Mouse (Mus musculus) thymus, adult 18-20 months (tissue): ENCODE measurements around the gene Map2k5.

ENCODE experiments used
- DNase-seq, 2 experiments: peaks; one replicate each; pipeline ENCODE4 v3.0.0; 2022; ENCODE audit warnings: mixed read lengths in 2 of 2

Map2k5 gene

DNA sequence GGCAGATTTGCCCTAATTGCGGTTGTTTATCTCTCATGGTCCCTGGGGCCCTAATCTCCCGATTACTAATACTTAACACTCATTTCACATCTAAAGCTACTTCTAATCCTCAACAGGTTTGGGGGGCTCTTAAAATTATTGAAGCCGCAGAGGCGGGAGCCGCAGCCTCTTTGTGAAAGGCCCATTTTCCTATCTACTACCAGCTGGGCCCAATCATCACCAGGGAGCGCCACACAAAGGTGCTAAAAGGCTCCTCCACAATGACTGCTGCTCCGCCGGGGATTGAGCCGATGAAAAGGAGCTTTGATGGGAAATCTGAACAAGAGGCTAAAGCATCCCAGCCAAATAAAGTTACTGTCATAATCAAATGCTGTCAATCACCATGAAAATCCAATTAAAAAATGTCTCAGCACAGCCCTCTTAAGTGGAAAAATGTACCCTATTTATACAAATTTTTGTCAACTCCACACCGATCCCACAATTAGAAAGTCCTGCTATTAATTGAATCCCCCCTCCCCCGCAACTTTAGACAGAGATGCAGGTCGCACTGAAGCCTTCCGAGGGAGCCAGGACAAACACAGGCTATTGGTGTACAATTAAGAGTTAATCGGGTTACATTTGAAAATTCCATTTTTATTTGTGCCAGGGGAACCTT, 195.3 kb downstream of the Map2k5 start:
- no peak for DNase-seq

DNA sequence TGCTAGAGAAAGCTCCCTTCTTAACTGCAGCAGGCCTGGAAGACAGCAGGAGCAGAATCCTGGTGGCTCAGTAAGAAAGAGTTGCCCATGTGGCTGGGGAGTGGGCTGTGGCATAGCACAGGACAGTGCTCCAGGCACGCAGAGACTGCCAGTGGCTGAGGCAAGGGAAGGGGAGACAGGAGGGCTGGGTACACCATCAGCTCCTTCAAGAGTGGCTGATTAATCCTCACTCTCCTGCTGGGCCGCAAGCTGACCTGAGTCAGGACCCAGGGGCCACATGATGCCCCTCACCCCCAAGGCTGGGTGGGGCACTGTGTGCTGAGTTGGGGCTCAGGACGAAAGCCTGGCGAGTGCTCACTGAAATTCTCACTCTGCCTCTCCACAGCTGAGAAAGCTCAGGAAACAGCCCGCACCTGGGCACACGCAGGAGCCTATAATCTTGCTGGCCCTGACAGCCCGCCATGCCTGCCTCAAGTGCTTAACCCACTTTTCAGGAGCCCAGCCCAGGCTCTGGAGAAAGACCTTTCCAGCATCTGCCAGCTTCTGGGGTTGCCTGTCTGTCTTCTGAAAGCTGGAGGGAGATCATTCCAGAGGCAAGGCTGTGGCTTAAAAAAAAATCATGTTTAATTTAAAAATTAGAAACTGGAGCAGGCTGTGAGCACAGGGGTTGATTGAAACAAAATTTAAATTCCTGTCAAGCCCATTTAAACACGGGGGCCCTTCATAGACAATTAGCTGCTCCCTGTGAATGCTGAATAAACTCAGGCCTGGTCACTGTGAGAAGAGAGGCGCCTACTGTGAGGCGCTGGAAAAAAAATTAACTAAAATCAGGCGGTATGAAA, 196.1 kb downstream of the Map2k5 start:
- no peak for DNase-seq

DNA sequence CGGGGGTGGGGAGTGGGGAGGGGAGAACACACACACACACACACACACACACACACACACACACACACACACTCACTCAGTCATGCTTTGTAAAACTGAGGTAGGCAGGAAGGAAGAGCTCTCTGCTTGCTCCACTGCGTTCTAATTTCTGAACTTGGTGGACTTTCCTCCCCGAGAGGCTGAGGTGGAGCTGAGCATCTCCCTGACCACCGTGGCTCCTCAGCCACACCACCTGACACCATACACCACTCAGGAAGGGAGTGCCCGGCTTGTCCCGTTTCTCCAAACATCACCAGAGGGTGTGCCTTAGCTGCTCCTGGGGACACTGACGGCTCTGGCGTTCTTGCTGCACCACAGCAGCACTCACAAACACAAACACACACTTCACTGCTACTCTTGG, 199.4 kb downstream of the Map2k5 start:
- no peak for DNase-seq

DNA sequence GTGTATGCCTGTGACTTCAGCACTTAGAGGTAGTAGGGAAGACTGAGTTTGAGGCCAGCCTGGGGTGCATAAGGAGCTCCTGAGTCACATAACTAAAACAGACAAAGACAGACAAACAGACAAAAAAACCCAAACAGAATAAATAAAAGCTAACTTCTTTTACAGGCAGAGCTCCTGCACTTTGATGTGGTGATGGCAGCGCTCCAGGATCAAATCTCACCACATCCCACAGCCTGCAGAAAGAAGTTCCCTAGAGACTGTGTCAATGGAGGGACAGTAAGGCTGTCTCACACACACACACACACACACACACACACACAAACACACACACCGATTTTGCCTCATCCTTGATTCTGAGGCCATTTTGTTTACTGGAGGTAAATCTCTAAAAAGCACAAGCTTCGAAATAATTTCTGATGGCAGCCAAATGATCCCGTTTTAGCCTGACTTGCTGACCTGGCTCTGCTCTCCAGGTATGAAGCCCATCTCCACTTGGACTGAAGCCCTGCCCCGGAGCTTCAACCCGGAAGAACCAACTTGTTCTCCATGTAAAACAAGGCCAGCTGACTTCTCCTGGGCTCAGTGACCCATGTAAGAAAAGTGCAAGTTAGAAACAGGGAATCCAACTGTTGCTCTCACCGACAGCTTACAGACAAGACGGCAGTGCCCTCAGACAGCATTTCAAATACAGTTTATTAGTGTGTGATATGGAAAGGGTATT, 203.5 kb downstream of the Map2k5 start:
- DNase-seq: no peak

DNA sequence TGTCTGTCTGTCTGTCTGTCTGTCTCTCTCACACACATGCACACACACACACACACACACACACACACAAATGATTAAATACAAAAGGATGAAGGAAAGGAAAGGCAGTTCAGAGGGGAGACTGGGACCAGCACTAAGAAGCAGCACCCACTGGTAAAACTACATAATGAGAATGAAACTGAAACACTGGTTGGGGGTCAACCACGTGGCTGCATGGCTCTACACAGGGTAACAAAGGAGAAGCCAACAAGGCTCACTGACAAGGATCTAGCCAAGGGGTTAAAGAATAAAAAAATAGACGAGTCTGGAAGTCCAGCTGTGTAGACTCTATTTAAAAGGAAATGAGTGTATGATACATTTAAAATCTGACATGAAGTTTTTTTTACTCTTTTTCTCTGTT, 205.8 kb downstream of the Map2k5 start:
- no peak for DNase-seq

DNA sequence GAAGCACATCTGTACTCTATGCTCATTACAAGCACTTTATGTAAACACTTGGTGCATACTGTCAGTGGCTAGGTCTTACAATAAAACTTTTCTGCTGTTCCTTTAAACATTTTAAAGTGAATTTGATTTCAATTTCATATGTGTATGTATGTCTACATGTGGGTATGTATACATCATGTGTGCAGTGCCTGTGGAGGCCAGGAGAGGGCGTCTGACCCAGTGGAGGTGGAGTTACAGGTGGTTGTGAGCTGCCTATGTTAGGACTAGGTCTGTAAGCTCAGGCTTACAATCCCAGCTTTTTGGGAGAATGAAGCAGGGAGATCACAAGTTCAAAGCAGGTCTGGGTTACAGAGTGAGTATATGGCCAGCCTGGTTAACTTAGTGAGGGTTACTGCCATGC, 208.6 kb downstream of the Map2k5 start:
- no peak for DNase-seq

DNA sequence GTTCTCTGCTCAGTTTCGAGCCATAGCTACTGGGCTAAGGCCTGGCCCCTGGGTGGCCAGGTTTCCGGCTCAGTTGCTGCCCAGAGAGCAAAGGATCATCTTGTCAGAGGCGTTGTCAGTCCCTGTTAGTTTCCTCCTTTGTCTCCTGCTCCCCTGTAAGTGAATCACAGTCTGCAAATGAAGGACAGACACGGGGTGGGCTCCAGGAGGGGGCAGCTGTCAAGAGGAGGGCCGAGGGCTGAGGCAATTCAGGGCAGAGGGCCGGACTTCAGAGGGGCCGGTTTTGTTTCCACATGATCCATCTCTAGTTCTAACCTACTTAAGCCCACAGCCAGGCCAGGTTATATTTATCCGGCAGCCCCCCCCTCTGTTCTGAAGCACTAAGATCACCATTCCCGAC, 212.6 kb downstream of the Map2k5 start:
- no peak for DNase-seq

DNA sequence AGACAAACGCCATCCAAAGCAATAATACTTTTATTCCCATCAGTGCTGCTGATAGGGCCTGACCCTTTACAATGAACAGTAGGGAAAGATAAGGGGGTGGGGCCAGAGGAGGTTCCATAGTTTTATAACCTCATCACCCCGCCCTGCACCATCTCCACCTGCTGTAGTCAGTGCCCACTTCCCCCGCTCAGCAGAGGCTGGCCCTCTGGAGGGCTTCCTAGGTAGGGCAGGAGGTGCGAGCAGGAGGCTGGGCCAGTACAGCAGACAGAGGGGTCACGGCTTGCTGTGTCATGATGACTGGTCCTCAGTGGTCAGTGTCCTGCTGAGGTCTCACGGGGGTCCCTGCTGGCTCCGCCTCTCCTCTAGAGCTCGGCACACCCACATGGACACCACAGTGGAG, 213.9 kb downstream of the Map2k5 start:
- no peak for DNase-seq

DNA sequence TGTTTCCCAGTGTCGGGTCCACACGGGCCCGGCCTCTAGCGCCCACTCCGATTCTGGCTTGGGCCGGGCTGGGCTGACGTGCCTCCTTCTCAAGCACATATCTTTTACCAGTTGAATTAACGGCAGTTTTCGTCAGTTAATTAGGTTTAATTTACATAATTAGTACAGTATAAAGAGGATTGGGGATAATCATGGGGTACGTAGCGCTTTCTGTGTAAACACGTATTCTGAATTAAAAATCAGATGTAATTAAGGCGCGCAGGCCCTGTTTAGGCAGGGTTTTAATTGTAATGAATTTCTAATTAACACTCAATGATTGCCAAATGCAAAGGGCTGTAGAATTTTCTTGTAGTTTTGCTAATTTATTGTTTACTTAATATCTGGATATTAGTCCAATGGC, 225.8 kb downstream of the Map2k5 start:
- no peak for DNase-seq

DNA sequence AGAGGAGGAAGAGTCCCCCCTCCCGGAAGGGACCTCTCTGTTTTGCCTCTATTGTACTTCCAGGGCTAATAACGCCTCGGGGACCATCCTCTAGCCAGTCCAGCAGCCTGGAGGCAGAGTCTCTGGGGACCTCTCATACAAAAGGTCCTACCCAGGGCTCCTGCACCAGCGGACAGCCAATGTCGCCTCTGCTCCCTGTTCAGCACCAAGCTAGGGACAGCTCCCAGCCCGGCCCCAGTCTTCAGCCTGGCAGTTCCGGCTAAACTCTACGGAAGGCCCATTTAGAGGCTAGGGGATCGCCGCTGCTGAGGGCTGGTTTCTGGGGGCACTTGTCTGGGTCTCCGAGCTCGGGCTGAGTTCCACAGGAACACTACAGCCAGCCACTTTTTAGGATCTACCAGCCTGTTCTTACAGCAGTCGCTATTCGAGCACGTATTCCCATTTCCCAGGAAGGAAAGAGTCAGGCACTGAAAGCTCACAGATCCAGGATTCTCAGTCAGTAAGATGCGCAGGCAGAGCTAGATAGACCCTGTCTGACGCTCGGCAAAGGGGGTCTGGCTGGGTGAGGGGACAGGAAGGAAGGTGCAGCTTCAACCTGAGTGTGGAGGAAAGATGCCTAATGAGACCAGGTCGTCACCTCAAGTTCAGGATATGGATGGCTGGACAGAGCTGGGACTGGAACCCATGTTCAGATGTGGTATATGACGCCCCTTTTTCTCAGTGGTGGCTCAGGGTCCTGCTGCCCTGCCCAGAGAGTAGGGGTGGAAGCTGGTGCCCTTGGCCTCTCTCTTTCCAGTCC, 226.4 kb downstream of the Map2k5 start:
- DNase-seq: no peak

DNA sequence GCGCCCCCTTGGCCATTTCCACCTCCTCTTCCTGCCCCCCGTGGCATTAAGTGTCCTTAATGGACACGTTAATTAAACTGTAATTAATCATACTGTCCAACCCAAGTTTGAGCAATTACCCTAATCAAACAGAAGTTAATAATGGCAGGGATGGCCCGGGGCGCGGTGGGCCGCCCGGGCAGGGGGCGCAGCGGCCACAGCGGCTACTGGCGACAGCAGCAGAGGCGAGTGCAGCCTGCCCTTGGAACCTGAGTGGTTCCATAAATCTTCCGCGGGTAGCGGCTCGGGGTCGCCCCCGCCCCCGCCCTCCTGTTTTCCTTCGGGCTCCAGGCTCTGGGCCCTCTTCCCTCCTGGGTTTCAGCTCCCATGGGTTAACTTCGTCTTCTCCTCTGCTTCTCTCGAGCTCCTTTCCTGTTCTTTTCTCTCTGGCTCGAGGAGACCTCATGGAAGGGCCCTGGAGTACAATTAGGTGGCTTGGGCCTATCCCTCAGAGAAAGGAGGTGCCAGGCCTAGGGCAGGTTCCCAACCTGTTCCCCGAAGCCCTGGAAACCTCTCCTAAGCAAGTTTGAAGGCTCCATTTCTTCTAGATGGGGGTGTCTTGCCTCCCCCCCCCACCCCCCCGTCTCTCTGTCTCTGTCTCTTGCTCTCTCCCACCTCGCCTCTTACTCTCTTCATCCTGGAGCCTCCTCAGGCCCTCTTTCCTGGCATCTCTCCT, 227.5 kb downstream of the Map2k5 start:
- no peak for DNase-seq

DNA sequence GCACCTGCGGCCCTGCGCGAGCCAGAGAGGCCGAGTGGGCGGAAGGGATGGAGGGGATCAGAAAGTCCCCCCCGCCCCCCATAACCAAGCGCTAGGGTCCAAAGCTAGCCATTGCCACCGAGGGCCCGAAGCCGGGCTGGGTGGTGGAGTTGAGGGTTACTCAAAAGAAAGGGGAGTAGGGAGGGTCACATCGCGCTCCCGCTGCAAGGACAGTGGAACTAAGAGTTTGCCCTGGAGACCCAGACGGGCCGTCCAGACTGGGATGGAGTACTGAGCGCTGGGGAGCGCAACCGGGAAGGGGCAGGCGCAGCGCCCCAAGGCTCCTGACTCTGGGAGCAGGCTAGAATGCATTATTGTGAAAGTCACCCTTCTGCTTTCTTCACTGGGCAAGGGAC, 228.3 kb downstream of the Map2k5 start:
- DNase-seq: no peak

DNA sequence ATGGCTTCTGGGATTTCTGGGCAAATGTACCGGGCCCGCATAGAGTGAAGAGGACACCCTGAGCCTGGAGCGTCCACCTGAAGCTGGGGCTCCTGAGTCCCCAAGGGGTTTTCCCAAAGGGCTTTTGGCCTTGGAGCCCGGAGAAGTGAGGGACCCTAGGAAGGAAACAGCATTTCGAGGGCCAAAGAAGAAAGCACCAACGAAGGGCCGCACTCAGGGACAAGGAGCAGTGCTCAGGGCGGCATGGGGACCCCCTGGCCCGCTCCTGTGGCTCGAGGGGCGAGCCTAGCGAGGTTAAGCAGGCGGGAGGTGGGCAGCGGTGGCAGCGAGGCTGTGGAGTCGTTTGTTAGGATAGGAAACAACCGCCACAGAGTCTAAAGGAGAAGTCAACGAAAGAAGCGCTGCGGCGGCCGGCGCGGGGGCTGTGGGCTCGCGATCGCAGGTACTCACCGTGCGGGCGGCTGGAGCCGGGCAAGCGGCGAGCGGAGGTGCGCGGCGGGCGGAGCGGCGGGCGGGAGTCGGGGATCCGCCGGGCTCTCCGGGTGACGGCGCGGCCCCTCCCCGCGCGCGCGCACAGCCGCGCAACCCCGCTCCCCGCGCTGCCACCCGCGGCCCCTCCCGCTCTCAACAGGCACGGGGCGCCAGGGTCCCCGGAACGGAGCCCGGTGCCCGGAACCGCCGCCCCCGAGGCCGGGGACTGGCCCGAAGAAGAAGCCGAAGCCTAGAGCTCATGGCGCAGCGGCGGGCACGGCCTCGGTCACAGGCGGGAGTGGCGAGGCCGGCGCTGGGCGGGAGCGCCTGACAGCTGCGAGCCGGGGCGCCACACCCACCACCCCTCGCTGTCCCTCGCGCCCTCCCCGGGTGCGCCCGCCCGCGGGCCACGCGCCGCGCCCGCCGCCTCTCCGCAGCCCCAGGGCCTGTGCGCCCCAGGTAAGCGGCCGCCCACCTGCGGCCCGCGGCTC, 229.0 kb downstream of the Map2k5 start, which contains the start of gene Skor1:
Skor1 (minus strand) TSS at position 552 of the 962 bp plus-strand sequence.
- no peak for DNase-seq

DNA sequence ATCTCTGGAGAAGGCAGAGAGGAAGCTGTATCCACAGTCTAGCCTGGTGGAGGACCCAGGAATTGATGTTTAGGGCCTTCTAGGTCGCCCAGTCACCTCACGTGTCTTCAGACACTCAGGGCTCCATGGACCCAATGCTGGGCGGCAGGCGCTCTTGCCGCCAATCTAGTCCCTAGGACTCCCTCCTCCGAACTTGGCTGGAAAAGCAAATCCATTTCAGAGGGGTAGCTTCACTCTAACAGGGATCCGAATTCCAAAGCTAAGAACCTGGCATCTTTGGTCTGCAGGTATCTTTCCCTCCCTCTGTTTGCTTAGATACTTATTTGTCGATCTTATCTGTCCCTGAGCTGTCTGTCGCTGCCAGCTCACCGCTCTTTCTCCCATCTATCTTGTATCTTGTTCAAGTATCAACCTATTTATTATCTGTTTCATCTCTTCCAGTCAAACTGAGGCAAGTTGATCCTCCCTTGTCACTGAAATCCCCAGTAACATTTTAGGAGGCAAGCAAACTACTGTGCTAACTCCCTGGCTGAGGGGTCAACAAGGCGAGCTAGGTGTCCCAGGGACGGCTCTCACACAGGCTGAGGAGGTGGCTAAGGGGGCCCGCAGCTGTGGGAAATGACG, 229.8 kb downstream of the Map2k5 start:
- DNase-seq: no peak

DNA sequence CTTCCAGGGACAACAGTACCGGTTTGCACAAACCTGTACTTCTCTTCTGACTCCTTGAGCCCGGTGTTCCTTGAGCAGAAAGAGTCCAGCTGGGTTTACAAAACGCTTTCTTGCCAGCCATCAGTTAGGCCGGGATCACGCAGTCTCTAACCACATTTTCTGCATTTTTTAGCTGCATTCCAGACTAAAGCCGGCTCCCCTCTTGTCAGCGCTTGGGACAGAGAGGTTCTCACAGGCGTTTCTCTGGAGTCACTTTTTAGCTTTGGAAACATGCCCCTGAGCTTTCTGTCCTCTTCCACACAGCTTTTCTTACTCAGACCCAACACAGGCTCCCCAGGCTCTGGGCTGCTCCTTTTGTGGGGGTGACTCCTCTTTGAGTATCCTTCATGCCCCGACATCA, 230.4 kb downstream of the Map2k5 start:
- DNase-seq: no peak

DNA sequence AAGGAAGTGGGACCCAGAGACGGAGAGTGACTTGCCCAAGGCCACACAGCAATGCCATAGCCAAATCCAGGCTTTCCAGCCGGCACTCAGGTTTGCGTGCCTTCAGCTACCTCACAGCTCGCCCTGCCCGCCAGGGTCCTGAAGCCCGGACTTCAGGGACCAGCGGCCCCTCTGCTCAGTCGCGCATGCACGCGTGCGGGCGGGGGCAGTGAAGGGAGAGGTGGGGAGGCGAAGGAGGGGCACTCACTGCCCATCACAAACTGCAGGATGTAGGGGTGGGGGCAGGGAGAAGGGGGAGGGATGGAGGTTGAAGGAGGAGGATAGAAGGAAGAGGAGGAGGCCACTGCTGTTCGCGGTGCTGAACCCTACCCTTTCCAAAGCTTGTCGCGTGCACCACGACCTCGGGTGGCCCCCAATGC, 230.8 kb downstream of the Map2k5 start:
- no peak for DNase-seq

DNA sequence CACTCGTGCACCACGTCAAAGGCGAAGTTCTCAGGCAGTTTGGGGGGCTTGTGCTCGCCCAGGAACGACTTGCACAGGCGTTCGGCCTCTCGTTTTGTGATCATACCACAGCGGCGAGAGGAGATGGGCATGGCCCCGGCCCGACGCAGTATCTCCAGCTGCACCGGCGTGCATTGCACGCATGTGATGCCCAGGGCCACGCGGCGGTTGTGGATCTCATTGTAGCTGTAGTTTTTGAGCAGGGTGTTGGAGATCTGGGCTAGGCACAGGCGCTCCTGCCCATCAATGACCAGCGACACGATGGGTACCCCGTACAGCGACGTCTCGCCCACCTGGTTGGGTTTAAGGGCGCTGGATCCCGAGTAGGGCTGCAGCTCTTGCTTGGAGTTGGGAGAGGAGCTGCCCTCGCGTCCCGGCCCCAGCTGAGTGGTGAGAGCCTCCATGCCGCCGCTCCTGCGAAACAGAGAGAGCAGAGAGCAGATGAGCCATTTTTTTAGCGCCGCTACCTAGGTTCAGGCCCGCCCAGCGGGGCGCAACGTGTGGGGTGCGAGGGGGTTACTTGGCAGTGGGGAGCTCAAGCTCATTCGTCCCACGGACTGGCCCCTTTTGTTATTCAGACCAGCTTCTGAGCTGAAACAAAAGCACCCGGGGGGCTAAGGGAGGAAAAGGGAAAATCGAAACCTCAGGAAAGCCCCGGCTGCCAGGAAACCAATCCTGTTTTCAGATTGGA, 231.4 kb downstream of the Map2k5 start:
- DNase-seq: no peak

DNA sequence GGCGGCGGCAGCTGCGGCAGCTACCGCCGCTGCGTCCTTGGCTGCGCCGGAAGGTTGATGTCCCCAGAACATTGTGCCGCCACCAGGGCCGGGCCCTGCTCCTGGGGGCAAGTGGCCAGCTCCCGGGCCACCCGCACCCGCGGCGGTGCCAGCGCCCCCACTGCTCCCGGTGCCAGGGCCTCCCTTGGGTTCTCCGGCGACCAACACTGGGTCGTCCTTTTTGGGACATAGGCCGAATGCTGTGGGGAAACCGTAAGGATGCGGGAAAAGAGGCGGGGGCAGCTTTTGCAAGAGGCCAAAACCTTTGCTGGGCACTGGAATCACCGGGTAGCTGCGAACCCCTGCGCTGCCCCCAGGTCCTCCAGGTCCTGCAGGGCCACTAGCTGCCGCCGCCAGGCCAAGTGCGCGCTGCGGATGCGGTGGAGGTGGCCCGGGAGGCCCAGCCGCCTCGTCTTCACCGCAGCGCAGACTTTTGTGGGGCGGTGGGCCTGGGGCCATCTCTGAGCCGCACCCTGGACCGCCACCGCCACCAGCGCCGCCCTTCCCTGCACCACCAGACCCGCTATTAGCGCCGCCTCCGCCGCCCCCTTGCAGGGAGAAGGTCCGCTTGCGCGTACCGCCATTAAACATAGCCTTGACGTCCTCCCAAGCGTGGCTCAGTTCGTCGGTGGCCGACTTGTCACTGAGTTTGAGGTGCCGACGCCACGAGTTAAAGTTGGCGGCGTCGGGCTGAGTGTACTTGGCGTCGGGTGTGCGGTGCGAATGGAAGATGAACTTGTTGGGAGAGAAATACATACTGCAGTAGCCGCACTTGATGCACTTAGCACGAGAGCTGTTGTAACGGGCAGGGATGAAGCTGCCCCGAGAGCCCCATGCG, 232.2 kb downstream of the Map2k5 start:
- DNase-seq: no peak
